Mouse (Mus musculus) liver, adult 2 months (tissue): ENCODE results near the gene Tsen2.

Source experiments
- CTCF ChIP-seq: fragments of 200-500 bp; IDR thresholded peaks from 2 replicates; pipeline ENCODE4 v1.5.1; 2011; ENCODE audit warnings: low read depth, low read length, control low read depth
- POLR2A ChIP-seq: fragments of 200-500 bp; IDR thresholded peaks from 2 replicates; pipeline ENCODE4 v1.6.1; 2011; ENCODE audit warnings: low read length, control low read depth; ENCODE audit not compliant: insufficient read depth; ENCODE audit errors: extremely low read depth

- TF ChIP-seq CTCF (no peak), POLR2A (no peak)
Measured at GRCm38 (mm10) chr6:115503549-115504159, 40.8 kb upstream of the Tsen2 start.
